Mouse (Mus musculus): ENCODE measurements around the gene Pomgnt2. TPM values are rescaled to one million over a fixed set of nuclear protein-coding genes. Genes with fewer than 3 reads are reported as not detected.

Pomgnt2 gene
- polyA plus RNA-seq (2021; fragmentation: Nextera tagmentation), result 40.9 and 43.0 TPM in 2 replicates
- long read RNA-seq, experiment 1, transcript Pomgnt2-207 (3 exons, 2,413 nt), result minor isoform, 10 of 262 reads
- long read RNA-seq, experiment 1, transcript Pomgnt2-201 (2 exons, 2,365 nt), result major isoform, 221 of 262 reads
- long read RNA-seq, experiment 1, partial matches to known transcripts, result 1 of 262 reads
- long read RNA-seq, experiment 1, other reads (novel, unspliced or antisense), result 29 of 262 reads
- long read RNA-seq, experiment 2, transcript Pomgnt2-201 (2 exons, 2,365 nt), result major isoform, 33 of 54 reads
- long read RNA-seq, experiment 2, partial matches to known transcripts, result 2 of 54 reads
- long read RNA-seq, experiment 2, other reads (novel, unspliced or antisense), result 19 of 54 reads

DNA sequence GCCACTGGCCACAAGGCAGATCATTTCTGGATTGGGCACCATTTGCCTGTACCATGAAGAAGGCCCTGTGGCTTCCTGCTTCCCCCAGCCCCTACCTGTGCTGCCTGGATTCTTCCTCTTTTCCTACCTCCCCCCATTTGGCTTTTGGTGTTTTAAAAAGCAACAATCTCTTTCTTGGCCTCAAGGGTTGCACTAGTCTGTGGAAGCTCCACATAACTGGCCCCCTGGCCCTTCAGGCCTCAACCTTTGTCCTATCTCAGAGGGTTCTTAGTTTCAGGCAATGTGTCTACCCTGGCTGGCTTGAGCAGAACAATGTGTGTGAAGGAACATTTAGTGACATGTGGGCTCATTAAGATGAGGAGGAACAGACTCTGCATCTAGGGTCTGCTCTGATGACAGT is at the start of gene Pomgnt2:
Gene Pomgnt2, minus strand, starts transcription at position 101 of the 400 bp plus-strand sequence.

DNA sequence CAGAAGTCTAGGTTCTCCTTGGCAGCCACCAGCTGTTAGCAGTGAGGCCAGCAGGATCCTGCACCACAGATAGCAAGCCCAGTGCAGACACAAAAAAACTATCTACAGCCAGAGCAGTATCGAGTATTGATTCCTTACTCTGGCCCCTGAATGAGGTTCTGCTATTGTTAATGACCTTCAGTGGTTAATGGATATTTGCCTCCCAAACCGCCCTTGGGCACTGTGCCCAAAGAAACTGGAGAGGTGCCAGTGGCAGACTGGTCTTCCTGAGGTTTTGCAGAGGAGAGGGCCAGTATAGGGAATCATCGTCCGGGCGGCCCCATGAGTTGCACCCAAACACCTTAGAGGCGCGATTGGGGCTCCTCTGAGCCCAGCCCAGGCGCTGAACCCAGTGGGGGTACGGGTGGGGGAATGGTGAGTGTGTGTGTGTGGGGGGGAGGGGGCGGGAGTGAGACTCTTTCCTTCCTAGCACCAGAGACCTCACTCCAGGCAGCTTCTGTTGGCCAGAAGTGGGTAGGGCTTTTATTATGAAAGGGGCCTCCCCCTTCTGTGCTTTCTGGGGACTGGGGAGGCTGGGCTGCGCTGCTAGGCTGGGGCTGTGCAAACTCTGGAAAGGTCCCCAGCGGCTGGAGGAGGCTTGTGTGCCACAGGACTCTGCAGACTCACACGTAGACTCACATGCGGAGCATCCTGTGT is 46.3 kb downstream of the Pomgnt2 start, which contains the start of gene Fam198a:
Gene Fam198a, plus strand, starts transcription at position 571 of the 696 bp plus-strand sequence.

Other genes starting within 250 kb of the Pomgnt2 start
- gene Zfp651, start 237.8 kb downstream of the Pomgnt2 start, polyA plus RNA-seq (2021; fragmentation: Nextera tagmentation), result 7.3 and 8.1 TPM in 2 replicates
- gene Klhl40, start 219.5 kb downstream of the Pomgnt2 start, polyA plus RNA-seq (2021; fragmentation: Nextera tagmentation), result 7.3 and 9.7 TPM in 2 replicates
- 17.1 and 18.6 TPM in 2 replicates for gene Hhatl, start 204.6 kb downstream of the Pomgnt2 start, polyA plus RNA-seq (2021; fragmentation: Nextera tagmentation)
- 10.9 and 11.3 TPM in 2 replicates for gene Ccdc13, start 157.6 kb downstream of the Pomgnt2 start, polyA plus RNA-seq (2021; fragmentation: Nextera tagmentation)
- gene Higd1a, start 138.7 kb downstream of the Pomgnt2 start, polyA plus RNA-seq (2021; fragmentation: Nextera tagmentation), result 255 and 284 TPM in 2 replicates
- gene Ackr2, start 98.8 kb downstream of the Pomgnt2 start, polyA plus RNA-seq (2021; fragmentation: Nextera tagmentation), result 1.2 and 1.5 TPM in 2 replicates
- 0.09 TPM in 1 of 2 replicates, not detected in the other for gene Cyp8b1, start 80.8 kb downstream of the Pomgnt2 start, polyA plus RNA-seq (2021; fragmentation: Nextera tagmentation)
- gene Fam198a, start 46.1 kb downstream of the Pomgnt2 start, polyA plus RNA-seq (2021; fragmentation: Nextera tagmentation), result 2.7 and 3.5 TPM in 2 replicates
- gene Snrk, start 120.2 kb upstream of the Pomgnt2 start, polyA plus RNA-seq (2021; fragmentation: Nextera tagmentation), result 51.3 and 60.0 TPM in 2 replicates

All from left cerebral cortex, adult 6 months (tissue).